Mouse (Mus musculus): ENCODE measurements around the gene Pnpla8.
"Not testable (repeated sequence)": the region's sequence is repeated elsewhere in the genome, so short reads cannot be mapped to it uniquely, and the experiment has no call there.

The Pnpla8 gene

GRCm38 (mm10) chr12:44269311-44269831 is 48.2 kb downstream of the Pnpla8 start:
- no peak for DNase-seq (ENCODE audit: low spot score in 2 of 2)

DNA sequence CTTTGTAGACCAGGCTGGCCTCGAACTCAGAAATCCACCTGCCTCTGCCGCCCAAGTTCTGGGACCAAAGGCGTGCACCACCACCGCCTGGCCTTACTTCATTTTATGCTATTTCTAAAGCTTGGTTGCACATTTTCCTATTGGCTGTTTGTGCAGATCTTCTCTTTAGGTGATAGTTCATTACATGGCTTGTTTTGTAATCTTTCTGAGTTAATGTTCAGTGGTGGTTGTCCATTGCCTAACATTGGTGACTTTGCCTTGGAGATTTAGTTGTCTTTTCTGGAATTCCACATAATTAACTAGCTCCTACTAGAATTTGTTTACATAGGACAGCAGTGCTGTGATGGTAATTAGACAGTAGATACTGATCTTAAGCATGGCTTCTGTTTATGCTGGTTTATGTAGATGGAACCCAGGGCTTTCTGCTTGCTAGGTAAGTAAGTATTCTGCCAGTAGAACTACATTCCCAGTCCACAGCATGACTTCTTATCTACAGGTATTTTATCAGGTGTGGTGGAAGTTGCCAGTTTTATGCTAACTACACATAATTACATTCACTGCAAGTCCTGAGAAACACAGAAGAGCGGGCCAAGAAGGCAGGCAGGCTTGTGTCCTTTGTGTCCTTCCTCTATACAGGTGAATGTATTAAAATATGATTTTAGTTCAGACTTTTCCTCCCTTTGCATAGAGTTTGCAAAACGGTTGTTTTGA is 53.1 kb downstream of the Pnpla8 start:
- no peak for DNase-seq (ENCODE audit: low spot score in 2 of 2)

DNA sequence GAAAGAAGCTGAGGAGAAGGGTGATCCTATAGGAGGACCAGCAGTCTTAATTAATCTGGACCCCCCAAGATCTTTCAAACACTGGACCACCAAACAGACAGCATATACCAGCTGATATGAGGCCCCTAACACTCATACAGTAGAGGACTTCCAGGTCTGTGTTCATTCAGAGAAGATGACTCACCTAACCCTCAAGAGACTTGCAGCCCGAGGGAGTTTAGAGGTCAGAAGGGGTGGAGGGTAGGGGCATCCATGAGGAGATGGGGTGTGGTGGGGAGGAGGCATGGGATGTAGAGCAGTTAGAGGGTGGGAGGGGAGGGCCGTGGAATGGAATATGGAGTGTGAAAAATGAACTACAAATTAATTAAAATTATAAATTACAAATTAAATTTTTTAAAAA is 59.0 kb downstream of the Pnpla8 start:
- DNase-seq (ENCODE audit: low spot score in 2 of 2) = not testable (repeated sequence)

DNA sequence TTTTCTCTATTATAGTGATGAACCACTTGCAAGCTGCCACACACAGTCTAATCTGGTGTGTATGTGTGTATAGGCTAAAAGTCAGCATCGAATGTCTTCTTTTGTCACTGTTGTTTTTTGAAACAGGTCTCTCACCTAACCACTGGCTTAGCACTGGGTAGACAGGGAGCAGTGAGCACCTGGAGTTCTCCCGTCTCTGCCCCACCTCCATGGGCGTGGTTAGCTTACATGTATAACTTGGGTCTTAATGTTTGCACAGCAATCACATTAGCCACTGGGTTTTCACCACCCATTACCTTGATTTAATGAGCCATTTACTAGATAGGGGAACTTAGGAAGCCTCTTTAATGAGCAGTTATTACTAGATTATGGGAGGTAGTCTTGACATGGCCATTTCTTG is 60.4 kb downstream of the Pnpla8 start:
- no peak for DNase-seq (ENCODE audit: low spot score in 2 of 2)

DNA sequence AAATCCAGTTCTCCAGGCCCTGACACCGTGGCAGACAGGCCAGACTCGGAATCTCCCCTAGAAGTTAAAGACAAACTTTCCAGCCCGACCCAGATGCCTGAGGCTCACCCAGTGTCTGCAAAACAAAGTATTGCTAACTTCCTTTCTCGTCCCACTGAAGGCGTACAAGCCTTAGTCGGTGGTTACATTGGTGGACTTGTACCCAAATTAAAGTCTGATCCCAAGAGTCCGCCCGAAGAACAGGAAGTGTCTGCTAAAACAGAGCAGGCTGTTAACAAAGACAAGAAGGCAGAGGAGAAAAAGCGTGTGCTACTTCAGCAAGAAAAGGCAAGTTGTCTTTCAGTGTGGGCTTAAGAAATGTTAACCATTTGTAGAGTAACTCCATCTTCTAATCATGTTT is 62.2 kb downstream of the Pnpla8 start:
- DNase-seq (ENCODE audit: low spot score in 2 of 2) = no peak

GRCm38 (mm10) chr12:44286992-44287391 is 65.8 kb downstream of the Pnpla8 start:
- DNase-seq (ENCODE audit: low spot score in 2 of 2) = no peak

DNA sequence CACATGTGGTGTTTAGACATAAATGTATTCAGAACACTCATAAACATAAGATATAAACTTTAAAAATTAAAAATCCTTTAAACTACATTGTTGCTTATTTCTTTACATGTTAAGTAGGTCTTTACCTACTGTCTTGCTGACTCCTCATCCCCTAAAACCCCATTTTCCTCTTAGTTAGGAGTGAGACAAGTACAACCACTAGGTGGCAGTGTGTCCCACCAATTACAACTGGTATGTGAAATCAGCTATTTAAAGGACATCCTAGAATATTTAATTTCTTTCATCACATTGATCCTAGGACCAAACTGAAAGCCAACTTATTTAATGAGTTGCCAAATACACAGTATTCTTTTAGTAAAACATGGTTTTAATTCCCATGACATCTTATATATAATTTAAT is 71.1 kb downstream of the Pnpla8 start:
- peak; percentile 29 to 56 for DNase-seq (ENCODE audit: low spot score in 2 of 2)

GRCm38 (mm10) chr12:44300793-44301192 is 79.6 kb downstream of the Pnpla8 start:
- DNase-seq (ENCODE audit: low spot score in 2 of 2) = no peak

- no peak for DNase-seq (ENCODE audit: low spot score in 2 of 2)
Observed at GRCm38 (mm10) chr12:44304012-44304411, 82.8 kb downstream of the Pnpla8 start.

DNA sequence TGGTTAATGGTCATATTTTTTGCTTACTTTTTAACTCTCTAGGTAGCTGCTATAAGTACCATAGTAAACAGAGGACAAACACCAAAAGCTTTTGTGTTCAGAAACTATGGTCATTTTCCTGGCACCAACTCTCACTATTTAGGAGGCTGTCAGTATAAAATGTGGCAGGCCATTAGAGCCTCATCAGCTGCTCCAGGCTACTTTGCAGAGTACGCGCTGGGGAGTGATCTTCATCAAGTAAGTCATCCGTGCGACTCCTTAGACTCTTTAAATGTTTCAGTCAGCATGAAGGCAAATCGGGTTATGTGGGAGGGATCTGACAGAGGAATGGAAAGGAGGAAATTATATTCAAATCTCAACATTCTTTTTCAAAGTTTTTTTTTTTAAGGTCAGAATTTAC is 83.7 kb downstream of the Pnpla8 start:
- no peak for DNase-seq (ENCODE audit: low spot score in 2 of 2)

- no peak for DNase-seq (ENCODE audit: low spot score in 2 of 2)
Observed at GRCm38 (mm10) chr12:44308221-44308620, 87.1 kb downstream of the Pnpla8 start.

- no peak for DNase-seq (ENCODE audit: low spot score in 2 of 2)
Observed at GRCm38 (mm10) chr12:44315212-44315611, 94.0 kb downstream of the Pnpla8 start.

GRCm38 (mm10) chr12:44325091-44325490 is 103.9 kb downstream of the Pnpla8 start:
- no peak for DNase-seq (ENCODE audit: low spot score in 2 of 2)

GRCm38 (mm10) chr12:44327452-44327851 is 106.3 kb downstream of the Pnpla8 start:
- DNase-seq (ENCODE audit: low spot score in 2 of 2) = no peak

DNA sequence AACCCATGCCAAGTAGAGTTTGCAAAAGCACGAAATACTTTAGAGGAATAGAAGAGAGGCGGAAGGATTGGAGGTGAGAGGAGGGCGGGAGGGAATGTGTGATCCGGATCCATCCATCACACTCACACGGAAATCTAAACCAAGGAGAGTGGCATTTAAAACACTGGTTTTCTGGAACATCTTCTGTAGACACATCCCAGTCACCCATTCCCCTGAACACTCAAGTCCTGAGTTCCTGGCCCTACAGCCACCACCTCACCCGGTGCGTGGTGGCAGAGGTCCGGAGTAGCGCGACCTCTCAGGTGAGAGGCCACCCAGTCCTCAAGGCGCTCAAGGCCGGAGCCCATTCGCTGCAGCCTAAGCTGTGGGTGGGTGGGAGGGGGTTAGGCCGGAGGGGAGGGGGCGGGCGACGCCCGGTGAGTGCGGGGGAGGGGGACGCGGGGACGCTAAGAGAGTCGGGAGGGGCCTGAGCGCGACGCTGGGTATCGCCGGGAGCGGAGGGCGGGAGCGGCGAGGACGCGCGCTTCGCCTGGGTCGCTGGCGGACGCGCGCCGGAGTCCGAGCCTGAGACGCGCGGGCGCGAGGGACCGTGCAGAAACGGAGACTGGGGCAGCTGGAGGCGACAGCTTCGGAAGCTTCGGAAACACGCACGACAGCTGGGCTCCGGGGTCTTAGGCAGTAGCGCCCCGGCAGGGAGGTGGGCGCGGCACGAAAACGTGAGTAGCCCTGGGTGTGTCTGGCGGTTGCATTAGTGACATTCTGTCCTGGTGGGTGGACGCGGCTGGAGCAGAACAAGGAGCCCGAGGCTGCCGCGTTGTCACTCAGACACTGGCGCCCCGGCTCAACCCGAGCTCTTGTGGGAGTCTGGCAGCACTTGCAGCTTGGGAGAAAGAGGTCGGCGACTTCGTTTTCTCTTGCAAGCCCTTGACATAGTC is 107.5 kb downstream of the Pnpla8 start, which contains the start of gene Nrcam:
Nrcam (plus strand) TSS at position 505 of the 935 bp plus-strand sequence.
- peak; percentile 49 to 58 for DNase-seq (ENCODE audit: low spot score in 2 of 2)

- peak; percentile 44 to 53 for DNase-seq (ENCODE audit: low spot score in 2 of 2)
Observed at GRCm38 (mm10) chr12:44329316-44330215, 108.4 kb downstream of the Pnpla8 start.

DNA sequence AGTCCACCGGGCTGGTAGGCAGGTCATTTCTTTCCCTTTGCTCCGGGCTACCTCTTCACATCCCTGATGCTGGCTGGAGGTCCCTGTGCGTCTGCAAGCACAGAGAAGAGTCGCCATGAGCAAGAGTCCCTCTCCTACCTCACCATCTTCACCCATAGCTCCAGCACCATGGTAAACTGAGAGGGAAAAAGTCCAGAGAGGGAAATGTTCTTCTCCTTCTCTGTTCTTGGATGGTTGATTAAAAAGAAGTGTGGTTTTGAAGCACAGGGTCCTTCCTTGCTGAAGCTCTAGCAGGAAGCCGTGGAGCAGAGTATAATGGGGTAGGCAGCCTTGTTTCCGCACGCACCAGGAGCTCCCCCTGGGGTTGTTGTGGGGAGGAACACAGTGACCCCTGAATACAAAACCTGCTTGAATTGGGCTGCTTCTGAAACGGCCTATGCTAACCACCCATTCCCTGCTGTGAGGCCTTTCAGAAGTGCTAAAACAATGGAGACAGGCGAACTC is 109.1 kb downstream of the Pnpla8 start:
- DNase-seq (ENCODE audit: low spot score in 2 of 2) = no peak

DNA sequence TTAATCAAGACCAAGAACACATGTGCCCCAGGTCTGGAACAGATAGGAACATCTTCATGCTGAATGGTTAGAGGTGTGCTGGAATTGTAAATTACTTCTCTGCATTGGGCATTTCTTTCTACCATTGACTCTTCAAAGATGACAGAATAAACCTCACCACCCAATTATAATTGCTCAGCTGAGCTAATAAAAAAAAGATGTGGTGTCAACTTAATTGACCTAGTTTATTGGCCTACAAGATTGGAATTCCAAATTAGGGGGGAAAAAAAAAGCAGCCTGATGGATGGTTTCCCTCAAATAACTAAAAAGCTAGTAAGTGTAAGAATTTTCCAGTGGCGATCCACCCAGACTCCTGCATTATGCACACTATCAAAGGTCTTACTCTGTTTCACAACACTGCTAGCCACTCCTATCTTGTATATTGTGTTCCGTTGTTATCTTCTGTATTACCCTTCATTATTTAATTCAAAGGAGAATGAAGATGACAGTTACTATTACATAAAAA is 116.0 kb downstream of the Pnpla8 start:
- no peak for DNase-seq (ENCODE audit: low spot score in 2 of 2)

DNA sequence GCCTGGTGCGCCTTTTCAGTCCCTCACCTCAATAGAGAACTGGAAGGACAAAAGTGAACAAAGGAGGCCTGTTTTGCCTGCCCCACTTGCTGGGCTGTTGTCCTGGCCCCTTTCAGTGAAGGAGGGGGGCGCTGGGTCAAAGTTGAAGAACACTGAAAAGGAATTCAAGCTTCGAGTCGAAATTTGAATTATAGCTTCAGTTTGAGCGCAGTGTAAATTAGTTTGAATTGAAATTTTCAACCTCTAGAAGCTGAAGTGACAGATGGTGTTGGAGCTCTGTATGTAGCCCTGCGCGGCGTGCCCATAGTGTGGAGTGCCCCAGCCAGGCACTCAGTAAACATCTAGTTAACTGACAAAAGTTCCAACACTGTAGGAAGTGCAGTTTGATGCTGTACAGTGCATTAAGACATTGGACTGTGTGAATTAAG is 117.0 kb downstream of the Pnpla8 start:
- no peak for DNase-seq (ENCODE audit: low spot score in 2 of 2)

- DNase-seq (ENCODE audit: low spot score in 2 of 2) = no peak
Observed at GRCm38 (mm10) chr12:44344075-44344474, 122.9 kb downstream of the Pnpla8 start.

- no peak for DNase-seq (ENCODE audit: low spot score in 2 of 2)
Observed at GRCm38 (mm10) chr12:44345251-44345650, 124.1 kb downstream of the Pnpla8 start.

Measured in frontal cortex, postnatal 25 days (tissue).